Mouse (Mus musculus): Measurements from ENCODE around the gene Krtap19-5.

The Krtap19-5 gene

DNA sequence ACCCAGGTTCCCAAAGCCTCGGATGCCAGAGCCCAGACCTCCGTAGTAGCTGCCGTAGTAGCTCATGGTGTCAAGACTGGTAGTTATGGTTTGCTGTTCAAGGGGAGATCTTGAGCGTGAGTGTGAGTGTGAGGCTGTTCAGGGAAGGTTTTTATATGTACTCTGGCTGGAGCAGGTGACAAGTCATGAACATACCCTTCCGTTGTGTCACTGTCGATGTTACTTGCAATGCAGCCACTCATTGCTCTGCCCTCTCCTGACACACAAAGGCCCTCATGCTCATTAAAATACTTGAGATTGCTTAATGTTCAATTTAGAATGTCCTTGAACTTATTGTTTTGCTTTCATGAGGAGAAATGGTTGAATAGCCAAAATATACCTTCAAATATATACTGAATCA, at the start of gene Krtap19-5:
Gene Krtap19-5, minus strand, starts transcription at position 101 of the 400 bp plus-strand sequence.
- DNase-seq = no peak

DNA sequence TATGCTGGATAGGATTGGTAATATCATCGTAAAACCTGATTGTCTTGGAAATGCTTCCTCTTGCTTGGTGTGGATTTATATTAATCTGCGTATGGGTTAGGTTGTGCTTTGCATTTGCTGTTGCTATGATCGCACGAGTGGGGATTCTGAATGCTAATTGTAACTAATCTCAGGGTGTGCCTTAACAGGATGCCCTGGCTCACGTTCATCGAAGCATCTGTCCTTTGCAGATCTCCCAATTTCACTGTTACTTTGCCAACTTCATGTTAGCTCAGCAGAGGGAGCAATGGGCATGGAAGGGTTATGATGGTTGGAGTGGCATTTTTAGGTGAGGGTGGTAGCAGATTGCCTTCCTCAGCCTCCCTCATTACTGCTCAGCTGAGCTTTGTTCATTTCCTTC, 44.8 kb upstream of the Krtap19-5 start:
- no peak for DNase-seq

DNA sequence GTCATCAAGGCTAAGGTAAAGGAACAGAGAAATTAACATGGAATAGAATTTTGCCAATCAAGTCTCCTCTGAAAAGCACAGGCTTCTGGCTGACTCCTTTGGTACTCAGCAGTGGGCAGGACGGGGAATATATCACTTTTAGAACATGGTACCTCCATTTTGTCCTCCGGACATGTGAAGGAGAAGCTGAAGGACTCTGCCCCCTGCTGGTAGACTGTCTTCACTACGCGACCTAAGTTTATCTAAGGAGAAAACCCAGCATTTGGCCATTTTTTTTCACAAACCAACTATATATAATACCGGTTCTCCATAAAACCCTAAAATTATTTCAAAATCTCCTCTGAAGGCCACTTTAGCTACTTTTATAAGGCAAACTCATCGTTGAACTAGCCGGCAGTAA, 42.0 kb upstream of the Krtap19-5 start:
- no peak for DNase-seq

DNA sequence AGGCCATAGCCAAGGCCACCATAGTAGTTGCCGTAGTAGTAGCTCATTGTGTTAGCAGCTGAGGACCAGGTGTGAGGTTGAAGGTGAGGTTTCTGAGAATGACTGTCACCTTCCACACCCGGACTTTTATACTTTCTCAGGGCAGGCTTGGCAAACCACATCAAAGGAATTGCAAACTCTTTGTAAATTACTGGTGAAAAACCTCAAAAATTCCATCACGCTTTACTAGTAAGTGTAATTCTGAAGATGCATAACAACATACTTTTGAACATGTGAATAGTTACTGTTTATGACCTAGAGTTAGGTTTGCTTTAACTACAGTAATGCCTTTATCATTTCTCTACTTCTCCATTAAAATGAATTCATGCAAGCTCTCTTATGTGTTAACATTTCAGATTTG, 35.9 kb upstream of the Krtap19-5 start, which contains the start of gene Krtap19-9b:
Gene Krtap19-9b, minus strand, starts transcription at position 101 of the 400 bp plus-strand sequence.
- DNase-seq = no peak

DNA sequence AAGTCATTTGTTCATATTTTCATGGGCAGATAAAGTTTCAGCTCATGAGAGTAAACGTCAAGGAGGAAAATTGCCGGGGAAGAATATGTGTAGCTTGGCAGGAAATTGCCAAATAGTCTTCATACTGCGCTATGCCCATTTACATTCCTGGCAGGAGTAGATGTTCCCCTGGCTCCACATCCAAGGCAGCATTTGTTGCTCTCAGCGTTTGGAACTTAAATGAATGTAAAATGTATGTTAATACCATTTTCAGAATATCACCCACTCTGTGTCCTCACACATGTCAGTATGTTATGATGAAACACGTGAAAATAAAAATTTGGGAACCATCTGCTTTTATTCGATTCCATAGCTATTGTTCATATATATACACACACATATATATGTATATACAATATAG, 9.4 kb downstream of the Krtap19-5 start:
- DNase-seq = no peak

DNA sequence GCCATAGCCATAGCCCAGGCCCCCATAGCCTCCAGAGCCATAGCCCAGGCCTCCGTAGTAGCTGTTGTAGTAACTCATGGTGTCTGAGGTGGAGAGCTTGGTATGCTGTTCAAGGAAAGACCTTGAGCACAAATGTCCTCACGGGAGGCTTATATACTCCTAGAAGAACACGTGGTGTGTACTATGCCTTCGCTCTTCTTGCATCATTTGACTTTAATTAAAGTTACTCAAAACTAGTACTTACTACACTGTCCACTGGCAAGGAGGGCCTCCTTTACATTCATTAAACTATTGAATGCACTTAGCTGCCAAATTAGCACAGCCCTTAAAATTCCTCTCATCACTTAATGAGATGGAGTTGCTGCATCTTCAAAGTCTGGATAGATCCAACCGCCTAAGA, 11.3 kb downstream of the Krtap19-5 start, which contains the start of gene Krtap19-4:
Gene Krtap19-4, minus strand, starts transcription at position 101 of the 400 bp plus-strand sequence.
- DNase-seq = no peak

DNA sequence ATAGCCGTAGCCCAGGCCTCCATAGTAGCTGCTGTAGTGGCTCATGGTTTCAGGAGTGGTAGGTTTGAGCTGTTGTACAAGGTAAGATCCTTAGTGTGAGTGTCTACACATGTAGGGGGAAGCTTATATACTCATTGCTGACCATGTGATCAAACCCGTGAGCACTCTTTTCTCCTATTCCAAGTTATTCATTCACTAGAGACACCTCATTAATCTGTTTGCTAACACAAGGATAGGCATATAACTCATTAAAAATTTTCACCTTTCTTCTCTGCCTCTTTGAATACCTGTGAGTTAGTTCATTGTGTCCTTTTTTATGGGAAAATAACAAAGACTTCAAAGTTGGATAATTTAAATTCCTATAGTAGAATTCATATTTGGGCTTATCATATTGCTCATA, 18.3 kb downstream of the Krtap19-5 start, which contains the start of gene Krtap19-3:
Gene Krtap19-3, minus strand, starts transcription at position 101 of the 400 bp plus-strand sequence.
- no peak for DNase-seq

DNA sequence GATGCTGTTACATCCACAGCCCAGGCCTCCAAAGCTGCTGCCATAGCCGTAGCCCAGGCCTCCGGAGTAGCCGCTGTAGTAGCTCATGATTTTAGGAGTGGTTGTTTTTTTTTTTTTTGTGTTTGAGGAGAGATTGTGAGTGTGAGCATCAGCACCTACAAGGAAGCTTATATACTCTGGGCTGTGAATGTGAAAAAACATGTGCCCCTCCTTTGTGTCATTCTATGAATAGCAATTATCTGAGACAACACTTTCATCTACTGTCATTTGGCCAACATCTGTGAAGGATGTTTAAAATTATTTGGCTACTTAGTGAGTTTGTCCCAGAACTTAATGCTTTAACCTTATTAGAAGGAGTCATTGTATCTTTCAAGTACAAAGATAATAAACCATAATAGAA, 22.1 kb downstream of the Krtap19-5 start, which contains the start of gene Krtap19-2:
Gene Krtap19-2, minus strand, starts transcription at position 101 of the 400 bp plus-strand sequence.
- no peak for DNase-seq

DNA sequence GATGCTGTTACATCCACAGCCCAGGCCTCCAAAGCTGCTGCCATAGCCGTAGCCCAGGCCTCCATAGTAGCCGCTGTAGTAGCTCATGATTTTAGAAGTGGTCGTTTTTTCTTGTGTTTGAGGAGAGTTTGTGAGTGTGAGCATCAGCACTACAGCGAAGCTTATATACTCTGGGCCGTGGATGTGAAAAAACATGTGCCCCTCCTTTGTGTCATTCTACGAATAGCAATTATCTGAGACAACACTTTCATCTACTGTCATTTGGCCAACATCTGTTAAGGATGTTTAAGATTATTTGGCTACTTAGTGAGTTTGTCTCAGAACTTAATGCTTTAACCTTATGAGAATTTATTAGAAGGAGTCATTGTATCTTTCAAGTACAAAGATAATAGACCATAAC, 26.9 kb downstream of the Krtap19-5 start, which contains the start of gene Krtap19-1:
Gene Krtap19-1, minus strand, starts transcription at position 101 of the 400 bp plus-strand sequence.
- no peak for DNase-seq

DNA sequence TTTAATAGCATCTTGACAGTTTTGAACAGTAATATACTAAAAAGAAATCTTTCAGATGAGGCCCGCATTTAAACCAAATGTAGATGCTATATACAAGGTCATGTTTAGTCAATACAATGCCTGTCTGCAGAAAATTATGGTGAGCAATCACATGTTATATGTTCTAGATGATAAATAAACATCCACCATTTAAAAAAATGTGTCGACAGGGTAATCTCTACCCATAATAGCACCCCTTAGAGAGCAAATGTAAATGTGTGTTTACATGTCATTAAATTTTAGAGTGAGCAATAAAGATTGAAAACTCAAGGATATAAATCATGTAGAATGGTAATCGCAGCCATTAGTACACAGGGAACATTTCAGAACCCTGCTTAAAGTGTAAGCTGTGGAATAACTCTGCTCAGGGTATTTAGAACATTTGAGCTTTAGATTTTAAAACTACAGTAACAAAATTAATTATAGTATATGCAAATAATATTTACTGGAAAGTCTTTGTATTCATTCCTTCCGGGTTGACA, 31.3 kb downstream of the Krtap19-5 start:
- DNase-seq = no peak

DNA sequence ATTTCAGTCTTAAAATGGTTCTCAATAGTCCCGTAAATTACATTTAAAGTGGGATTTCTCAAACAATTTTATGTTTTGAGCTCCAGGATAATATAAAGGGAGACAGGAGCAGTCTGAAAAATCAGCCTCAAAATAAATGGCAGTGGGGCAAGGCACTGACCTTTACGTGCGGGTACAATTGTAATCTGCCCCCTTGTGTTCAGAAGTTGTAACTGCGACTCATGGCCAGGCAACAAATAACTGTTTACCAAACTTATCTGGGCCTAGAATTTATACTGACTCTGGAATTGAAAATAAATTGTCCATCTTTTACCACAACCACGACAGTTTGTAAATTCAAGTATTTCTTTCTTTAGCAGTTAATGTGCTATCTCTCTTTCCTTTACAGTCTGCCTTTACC, 44.8 kb downstream of the Krtap19-5 start:
- DNase-seq = no peak

DNA sequence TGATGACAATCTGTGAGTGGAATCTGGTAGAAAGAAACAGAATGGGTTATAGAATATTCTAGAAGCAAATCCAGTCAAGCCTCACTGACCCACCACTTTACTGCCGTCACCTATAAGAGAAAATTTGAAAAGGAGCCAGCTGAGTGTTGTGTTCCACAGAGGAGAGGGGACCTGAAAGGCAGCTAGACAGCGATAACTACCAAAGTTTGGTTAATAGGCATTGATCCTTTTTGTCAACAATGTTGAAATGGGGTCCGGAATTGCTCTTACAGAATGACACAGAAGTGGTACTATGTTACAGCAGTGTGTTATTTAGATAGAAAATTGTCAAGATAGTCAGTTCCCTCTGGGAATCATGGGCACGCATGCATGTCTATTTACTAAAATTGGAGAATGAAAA, 47.7 kb downstream of the Krtap19-5 start:
- no peak for DNase-seq

DNA sequence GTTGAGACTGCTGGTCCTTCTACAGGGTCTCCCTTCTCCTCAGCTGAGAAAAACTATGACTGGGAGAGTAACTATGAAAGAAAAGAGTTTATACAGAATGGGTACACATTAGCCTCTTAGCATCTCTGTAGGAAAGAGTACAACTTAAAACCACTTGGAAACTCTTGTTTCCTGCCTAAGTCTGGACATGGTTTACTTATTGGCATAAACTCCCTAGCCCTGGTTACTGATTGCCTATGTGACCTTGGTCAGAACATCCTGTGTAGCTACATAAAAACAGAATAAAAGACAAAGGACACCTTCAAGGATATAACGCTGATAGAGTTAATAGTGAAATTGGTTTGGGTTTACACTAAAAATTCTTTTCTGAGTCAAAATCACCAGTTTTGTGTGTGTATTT, 48.9 kb downstream of the Krtap19-5 start:
- DNase-seq = no peak
